24 mouse cellular contexts compared by ENCODE assay signal in the genomic region with DNA sequence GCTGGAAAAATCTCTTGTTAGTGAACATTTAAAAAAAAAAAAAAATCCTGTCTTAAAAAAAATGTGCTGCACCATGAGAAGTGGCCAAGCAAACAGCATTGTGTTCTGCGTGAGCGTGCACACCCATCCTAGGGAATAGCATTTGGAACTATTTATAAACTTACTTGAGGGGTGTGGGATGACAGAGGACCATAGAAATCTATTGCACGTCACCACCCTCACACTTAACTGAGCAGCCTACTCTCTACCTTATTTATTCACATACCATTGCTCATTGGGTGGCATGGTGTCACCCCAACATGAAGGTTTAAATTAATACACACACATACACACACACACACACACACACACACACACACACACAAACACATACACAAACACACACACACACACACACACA.
DNase-seq lines count a peak whose midpoint lies in the region; ATAC-seq and TF ChIP-seq lines count a peak whose summit lies in the region.
"Had no signal": no experiment of that assay in that cellular context is flagged by ENCODE, and none has a peak within 500 bp of the region (broad histone marks: within the 10 kb centered on the region; RNA-seq: fewer than 3 reads in every experiment).

No protein-coding gene starts in this region.

- no peak overlapping the region for H3K4me3 ChIP-seq in heart, embryonic 10.5 days
- H3K4me3 ChIP-seq in layer of hippocampus, adult 2 months, result no peak overlapping the region
- H3K4me3 ChIP-seq in ES-E14 (ENCODE audit: insufficient read depth in 1 of 2, low read depth in 1 of 2, low read length in 2 of 2, poor library complexity in 1 of 2, severe bottlenecking in 1 of 2), result no peak overlapping the region
- no peak overlapping the region for H3K4me3 ChIP-seq in heart, embryonic 16.5 days (ENCODE audit: low read length)
- H3K4me3 ChIP-seq: embryonic facial prominence, embryonic 13.5 days; liver, embryonic 15.5 days; midbrain, embryonic 13.5 days; neural tube, embryonic 12.5 days; stomach, embryonic 15.5 days had no signal

- no peaks in the 10 kb centered on the region for H3K27me3 ChIP-seq in heart, embryonic 10.5 days (ENCODE audit: insufficient read depth, poor library complexity, severe bottlenecking)
- H3K27me3 ChIP-seq in heart, embryonic 16.5 days (ENCODE audit: control insufficient read depth, insufficient read depth, low read length), result no peaks in the 10 kb centered on the region
- H3K27me3 ChIP-seq: embryonic facial prominence, embryonic 13.5 days; liver, embryonic 15.5 days; midbrain, embryonic 13.5 days; neural tube, embryonic 12.5 days; stomach, embryonic 15.5 days had no signal

- no peaks in the 10 kb centered on the region for H3K9me3 ChIP-seq in heart, embryonic 10.5 days
- H3K9me3 ChIP-seq in ES-E14 (ENCODE audit: control insufficient read depth, insufficient read depth, low read depth, low read length), result no peaks in the 10 kb centered on the region
- no peaks in the 10 kb centered on the region for H3K9me3 ChIP-seq in heart, embryonic 16.5 days (replicated peaks; ENCODE audit: control insufficient read depth, low read length)
- H3K9me3 ChIP-seq: embryonic facial prominence, embryonic 13.5 days; liver, embryonic 15.5 days; midbrain, embryonic 13.5 days; neural tube, embryonic 12.5 days; stomach, embryonic 15.5 days had no signal

- H3K36me3 ChIP-seq in heart, embryonic 10.5 days, result no peaks in the 10 kb centered on the region
- H3K36me3 ChIP-seq in ES-E14 (ENCODE audit: control insufficient read depth, insufficient read depth, low read length, poor library complexity, severe bottlenecking), result no peaks in the 10 kb centered on the region
- H3K36me3 ChIP-seq in heart, embryonic 16.5 days (ENCODE audit: control insufficient read depth, insufficient read depth), result no peaks in the 10 kb centered on the region
- H3K36me3 ChIP-seq: embryonic facial prominence, embryonic 13.5 days; midbrain, embryonic 13.5 days; neural tube, embryonic 12.5 days; stomach, embryonic 15.5 days had no signal

- H3K4me1 ChIP-seq in heart, embryonic 10.5 days, result peaks cover 47% of the 10 kb centered on the region
- peaks cover 35 to 51% of the 10 kb centered on the region in 2 experiments for H3K4me1 ChIP-seq in ES-E14 (ENCODE audit: control insufficient read depth in 2 of 2, insufficient read depth in 2 of 2, low read length in 2 of 2, poor library complexity in 1 of 2)
- peaks cover 60% of the 10 kb centered on the region for H3K4me1 ChIP-seq in heart, embryonic 16.5 days (ENCODE audit: control insufficient read depth, insufficient read depth, low read length)
- H3K4me1 ChIP-seq: midbrain, embryonic 13.5 days; neural tube, embryonic 12.5 days had no signal

- no peak for DNase-seq in heart, embryonic 10.5 days (ENCODE audit: low spot score)
- DNase-seq in heart, adult 18-20 months, result no peak
- DNase-seq in layer of hippocampus, adult 2 months (ENCODE audit: low spot score in 2 of 2), result no peak
- DNase-seq in layer of hippocampus, postnatal 36 days, result no peak
- DNase-seq in ES-E14 (ENCODE audit: low read depth, low spot score), result no peak
- no peak for DNase-seq in adrenal gland, adult (ENCODE audit: inconsistent age in 2 of 2, low spot score in 1 of 2)
- DNase-seq: adrenal gland, adult 8-10 months; B cell, adult 2 months; cerebellum, adult 11 months; cerebellum, postnatal 10 days; kidney, adult 9 months; kidney, postnatal 4 days; lung, postnatal 10 days; right cerebral cortex, postnatal 14 days; spleen, adult 18-20 months; thymus, adult 18-20 months had no signal

- H3K27ac ChIP-seq in heart, embryonic 10.5 days, result peak overlapping the region; percentile 83; the same call in 1 of the 2 replicates
- H3K27ac ChIP-seq in layer of hippocampus, adult 2 months, result peak overlapping the region; percentile 48
- H3K27ac ChIP-seq in ES-E14 (ENCODE audit: insufficient read depth, low read depth, low read length, poor library complexity, severe bottlenecking), result peak overlapping the region; percentile 74; the same call in 1 of the 2 replicates
- H3K27ac ChIP-seq in heart, embryonic 16.5 days (ENCODE audit: low read length), result peak overlapping the region; percentile 91
- H3K27ac ChIP-seq: embryonic facial prominence, embryonic 13.5 days; hindbrain, embryonic 14.5 days; midbrain, embryonic 13.5 days; neural tube, embryonic 12.5 days had no signal

- peak; percentile 80 for ATAC-seq in heart, embryonic 16.5 days (replicated peaks; ENCODE audit: extremely low read depth, insufficient read depth, low FRiP score)
- ATAC-seq: forebrain, embryonic 14.5 days; midbrain, embryonic 13.5 days had no signal

- H3K9ac ChIP-seq in ES-E14 (ENCODE audit: insufficient read depth, low read depth, low read length, poor library complexity, severe bottlenecking), result no peak overlapping the region
- no peak overlapping the region for H3K9ac ChIP-seq in heart, embryonic 16.5 days (ENCODE audit: low read length)
- H3K9ac ChIP-seq: embryonic facial prominence, embryonic 13.5 days; hindbrain, embryonic 14.5 days; liver, embryonic 15.5 days; midbrain, embryonic 13.5 days; neural tube, embryonic 12.5 days; stomach, embryonic 15.5 days had no signal

- no peak for TF ChIP-seq CTCF in layer of hippocampus, adult 2 months (conservative IDR thresholded peaks at IDR 0.05)

- in situ Hi-C loops in ES-E14 (cut with MboI; ENCODE audit: low sequenced_read_pairs in 2 of 2, unreplicated experiment in 2 of 2), result no loop called here

- 0 out of 2 replicates have a peak overlapping the region, but pooled peaks have one; percentile 6 for H3K4me2 ChIP-seq in heart, embryonic 16.5 days (ENCODE audit: low read depth, low read length)
- H3K4me2 ChIP-seq: embryonic facial prominence, embryonic 13.5 days; hindbrain, embryonic 14.5 days; midbrain, embryonic 13.5 days; neural tube, embryonic 12.5 days; stomach, embryonic 15.5 days had no signal

- 59% methylated on average over 3 of the region's 3 CpGs for WGBS in heart, embryonic 10.5 days
- 29% methylated on average over 3 of the region's 3 CpGs for WGBS in heart, embryonic 16.5 days

TF ChIP-seq in ES-E14, 5 proteins besides CTCF, POLR2A, EP300 and RAD21:
- no peak; the same call in 1 of the 2 replicates for TF ChIP-seq ZNF384 (IDR thresholded peaks at IDR 0.05; ENCODE audit: low read depth, low read length)
- TF ChIP-seq CHD2 (IDR thresholded peaks at IDR 0.05; ENCODE audit: low read depth, low read length), result no peak
